Mouse (Mus musculus) E14TG2a.4 (cell line): ENCODE measurements around the gene Pecr.

Source experiments
- CTCF ChIP-seq: conservative IDR thresholded peaks from 2 replicates; pipeline ENCODE4 v1.5.1; 2014; ENCODE audit warnings: low read length
- POU5F1 ChIP-seq: IDR thresholded peaks from 2 replicates; pipeline ENCODE4 v1.6.1; 2014; ENCODE audit warnings: low read length, borderline replicate concordance

GRCm38 (mm10) chr1:72278085-72278484, 6.0 kb downstream of the Pecr start:
- TF ChIP-seq CTCF (no peak), POU5F1 (no peak)
